Mouse (Mus musculus): Measurements from ENCODE around the gene Rspo3. TPM values are rescaled to one million over a fixed set of nuclear protein-coding genes. Genes with fewer than 3 reads are reported as not detected.

Rspo3 gene
- total RNA-seq, 4 experiments from 2014 or later = 2.0 to 2.6 (median 2.3) TPM

GRCm38 (mm10) chr10:29441297-29441696 lies 94.4 kb downstream of the Rspo3 start:
- DNase-seq (ENCODE audit: low spot score in 2 of 2) = no peak

GRCm38 (mm10) chr10:29432935-29433453 lies 102.7 kb downstream of the Rspo3 start:
- DNase-seq (ENCODE audit: low spot score in 2 of 2) = no peak

DNA sequence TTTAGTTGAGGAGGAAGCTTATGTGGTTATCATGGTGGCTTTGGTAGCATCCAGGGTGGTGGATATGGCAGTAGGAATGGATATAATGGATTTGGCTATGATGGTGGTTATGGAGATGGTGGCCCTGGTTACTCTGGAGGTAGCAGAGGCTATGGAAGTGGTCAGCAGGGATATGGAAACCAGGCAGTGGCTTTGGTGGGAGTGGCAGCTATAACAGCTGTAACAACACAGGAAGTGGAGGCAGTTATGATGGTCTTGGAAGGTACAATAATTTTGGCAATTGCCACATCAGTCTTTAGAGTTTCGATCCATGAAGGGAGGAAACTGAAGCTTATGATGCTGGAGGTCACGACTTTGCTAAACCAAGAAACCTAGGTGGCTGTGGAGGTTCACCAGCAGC lies 109.0 kb downstream of the Rspo3 start:
- DNase-seq (ENCODE audit: low spot score in 2 of 2) = no peak

GRCm38 (mm10) chr10:29424571-29424970 lies 111.1 kb downstream of the Rspo3 start:
- DNase-seq (ENCODE audit: low spot score in 2 of 2) = no peak

DNA sequence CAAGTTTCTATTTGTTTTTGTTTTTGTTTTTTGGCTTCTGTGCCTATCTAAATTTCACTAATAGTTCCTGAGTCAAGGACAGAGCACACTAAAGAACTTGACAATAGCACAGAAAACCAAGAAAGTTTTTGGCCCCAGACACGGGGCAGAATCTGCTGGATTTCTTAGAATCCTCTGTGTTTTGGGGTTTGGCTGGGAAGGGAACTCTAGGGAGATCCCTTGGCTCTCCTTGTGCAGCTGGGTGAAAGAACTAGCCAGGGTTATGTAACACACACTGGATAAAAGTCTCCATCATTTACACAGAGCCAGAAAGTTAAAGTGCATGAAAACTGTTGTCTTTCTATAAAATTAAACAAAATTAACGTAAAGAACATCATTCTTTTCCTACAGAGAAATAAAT lies 121.3 kb downstream of the Rspo3 start:
- peak in 1 of 2 experiments; percentile 26 for DNase-seq (ENCODE audit: low spot score in 2 of 2)

- DNase-seq (ENCODE audit: low spot score in 2 of 2) = no peak
These were observed 132.9 kb downstream of the Rspo3 start for GRCm38 (mm10) chr10:29402656-29403268.

Other genes starting within 250 kb of the Rspo3 start
- 10 to 100 TPM; 33.3 to 38.7 (median 35.1) TPM for gene Echdc1, start 222.7 kb downstream of the Rspo3 start, total RNA-seq (2022)
- gene Rnf146, start 173.4 kb downstream of the Rspo3 start, total RNA-seq (2022) = 10 to 100 TPM; 47.5 to 60.5 (median 59.5) TPM